Mouse (Mus musculus) activated CD4-positive, CD25-positive, alpha-beta regulatory T cell, adult 4 months (primary cell): ENCODE data around the gene Metrn. TPM values are rescaled to one million over a fixed set of nuclear protein-coding genes. Genes with fewer than 3 reads are reported as not detected.

ENCODE experiments used
- ATAC-seq: one replicate; pipeline ENCODE4 v1.8.0; 2017
- polyA plus RNA-seq, 2 experiments: library from polyadenylated mRNA; unstranded; fragments of 100-300 nt; shearing (Covaris generic); gene quantifications; one replicate each; pipeline ENCODE4 v1.2.1; 2017

Gene Metrn
- polyA plus RNA-seq, 2 experiments from 2014 or later, result 2.2 to 4.6 TPM

DNA sequence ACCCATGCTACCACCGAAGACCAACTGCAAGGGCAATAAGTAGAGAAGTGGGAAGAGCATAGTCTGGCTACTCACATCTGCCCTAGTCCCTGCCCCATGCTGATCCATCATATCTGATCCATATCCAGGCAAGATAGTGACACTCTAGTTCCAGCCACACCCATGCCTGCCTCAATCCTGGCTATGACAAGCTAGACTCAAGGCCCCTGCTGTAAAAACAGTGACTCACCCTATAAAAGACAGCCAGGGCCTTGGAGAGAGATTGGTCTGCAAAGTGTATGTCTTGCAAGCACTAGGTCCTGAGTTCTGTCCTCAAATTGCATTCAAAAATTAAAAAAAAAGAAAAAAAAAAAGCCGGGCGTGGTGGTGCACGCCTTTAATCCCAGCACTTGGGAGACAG, 9.6 kb upstream of the Metrn start:
- ATAC-seq, result no peak

DNA sequence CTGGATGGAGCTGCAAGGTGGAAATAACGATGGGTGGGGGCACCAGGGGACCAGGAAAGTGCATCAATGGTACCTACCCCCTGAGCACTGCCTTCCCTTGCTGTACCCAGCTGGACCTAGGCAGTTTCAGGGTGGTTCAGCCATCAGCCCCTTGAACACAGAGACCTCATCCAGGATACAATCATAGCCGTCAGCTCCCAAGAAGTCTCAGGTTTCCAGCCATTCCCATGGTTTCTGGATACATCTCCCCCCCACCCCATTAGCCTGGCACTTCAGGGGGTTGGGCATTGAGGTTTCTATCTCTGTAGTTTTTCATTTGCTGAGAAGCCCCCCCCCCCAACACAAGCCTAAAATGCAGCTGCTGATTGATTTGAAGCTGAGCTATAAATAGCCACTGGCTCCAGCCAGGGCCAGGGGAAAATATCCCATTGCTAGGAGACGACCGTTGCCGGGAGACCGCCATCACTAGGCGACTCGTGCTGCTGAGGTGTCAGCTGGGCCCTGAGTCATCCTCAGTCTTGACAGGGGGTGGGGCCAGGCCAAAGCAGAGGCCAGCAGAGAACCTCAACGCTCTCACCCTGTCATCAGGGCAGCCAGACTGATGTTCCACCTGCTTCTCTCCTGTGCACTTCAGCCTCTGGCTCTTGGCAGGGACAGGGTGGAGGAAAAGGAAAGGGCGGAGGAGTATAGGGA, 6.0 kb upstream of the Metrn start:
- ATAC-seq, result no peak

DNA sequence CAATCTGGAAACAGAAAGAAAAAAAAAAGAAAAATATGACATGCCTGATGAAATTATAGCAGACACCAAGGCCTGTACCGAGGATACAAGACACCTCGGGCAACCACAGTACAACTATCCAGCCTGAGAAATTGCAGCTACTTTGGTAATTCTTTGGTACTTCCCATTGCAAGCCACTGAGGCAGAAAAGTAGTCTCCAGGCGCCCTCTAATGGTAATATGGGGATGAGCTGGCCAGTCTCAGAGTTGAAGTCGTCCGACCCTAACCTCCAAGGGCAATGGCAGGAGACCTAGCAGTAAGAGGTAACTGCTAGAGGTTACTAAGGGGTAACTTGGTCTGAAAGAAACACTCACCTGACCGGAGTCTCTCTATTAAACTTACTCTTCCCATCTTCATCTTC, 4.1 kb upstream of the Metrn start:
- ATAC-seq, result peak; percentile 84

DNA sequence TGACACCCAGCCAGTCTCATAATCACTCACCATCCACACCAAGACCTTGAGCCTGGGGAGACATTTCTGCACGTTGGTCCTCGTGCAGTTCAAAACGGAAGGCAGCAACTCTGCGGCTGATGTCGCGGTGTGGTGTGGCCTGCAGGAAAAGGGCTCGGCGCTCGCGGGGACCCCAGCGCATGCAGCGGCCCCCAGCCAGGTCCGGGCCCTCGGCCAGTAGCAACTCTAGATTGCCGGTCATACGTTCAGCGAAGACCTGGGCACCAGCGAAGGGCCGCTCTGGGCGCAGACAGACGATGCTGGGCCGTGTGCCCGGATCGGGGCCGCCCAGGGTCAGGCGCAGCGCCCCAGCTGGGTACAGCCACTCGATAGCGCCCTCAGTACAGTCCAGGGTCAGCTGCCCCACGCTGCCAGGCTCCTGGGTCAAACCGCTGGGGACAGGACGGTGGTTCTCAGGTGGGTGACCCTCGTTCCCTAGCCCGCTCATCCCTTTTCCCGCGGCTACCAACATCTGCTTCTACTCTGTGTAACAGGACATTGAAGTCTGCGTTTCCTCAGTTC, 645 bp downstream of the Metrn start:
- no peak for ATAC-seq

DNA sequence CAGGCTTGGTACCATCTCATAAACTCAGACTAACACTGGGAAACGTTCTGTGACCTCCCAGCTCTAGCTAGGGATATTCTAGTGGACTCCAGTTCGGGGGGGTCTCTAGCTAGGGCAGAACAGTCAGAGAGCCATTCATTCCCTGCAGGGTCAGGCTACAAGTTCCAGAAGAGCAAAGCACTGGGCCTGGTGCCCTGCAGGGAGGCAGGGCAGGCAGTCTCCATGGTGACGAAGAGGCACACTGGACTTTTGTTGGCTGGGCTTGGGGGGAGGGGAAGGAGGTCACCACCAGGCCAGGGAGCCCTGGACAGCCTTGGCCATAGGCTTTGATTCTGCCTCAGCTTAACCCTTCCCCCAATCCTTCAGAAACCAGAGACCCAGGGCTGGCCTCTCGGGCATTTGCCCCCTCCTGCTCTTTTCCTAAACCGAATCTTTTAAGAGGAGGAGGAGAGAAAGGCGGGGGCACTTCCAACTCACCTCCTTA, 1.3 kb downstream of the Metrn start, which contains the start of gene AC134908.4:
TSS of gene AC134908.4 (minus strand) at position 51 of the 484 bp plus-strand sequence.
- ATAC-seq, result no peak

DNA sequence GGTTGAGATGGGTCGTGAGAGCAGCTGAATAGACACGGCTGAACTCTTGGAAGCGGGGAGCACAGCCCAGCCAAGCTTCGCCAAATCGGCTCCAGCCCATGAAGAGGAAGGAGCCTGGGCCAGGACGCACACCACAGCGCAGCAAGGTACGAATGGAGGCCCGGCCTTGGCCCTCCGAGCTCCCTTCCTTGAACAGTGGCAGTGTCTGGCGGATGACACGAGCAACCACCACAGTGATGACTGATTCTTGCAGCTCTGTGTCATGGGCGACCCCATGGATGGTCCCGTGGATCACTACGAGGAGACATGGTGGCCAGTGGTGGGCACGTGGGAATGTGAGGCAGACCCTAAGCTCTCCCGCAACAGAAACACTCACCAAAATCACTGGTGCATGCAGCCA, 1.9 kb downstream of the Metrn start:
- ATAC-seq, result no peak

DNA sequence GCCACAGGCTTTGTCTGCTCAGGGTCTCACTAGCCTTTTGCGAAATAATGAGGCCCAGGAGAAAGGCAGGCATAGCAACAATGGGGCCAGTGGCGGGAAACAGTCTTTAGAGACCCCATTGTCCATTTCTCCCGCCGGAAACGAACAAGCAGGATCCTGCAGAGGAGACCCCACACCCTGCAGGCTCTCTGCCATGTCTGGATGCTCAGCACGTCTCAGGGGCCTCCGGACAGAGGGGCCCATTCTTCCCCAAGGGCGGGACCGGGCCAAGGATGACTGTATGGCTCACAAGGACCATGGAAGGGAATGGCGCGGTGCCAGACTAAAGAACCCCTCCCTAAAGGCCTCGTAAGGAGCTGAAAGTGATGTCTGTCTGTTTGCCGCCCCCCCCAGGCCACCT, 2.7 kb downstream of the Metrn start:
- ATAC-seq, result no peak

DNA sequence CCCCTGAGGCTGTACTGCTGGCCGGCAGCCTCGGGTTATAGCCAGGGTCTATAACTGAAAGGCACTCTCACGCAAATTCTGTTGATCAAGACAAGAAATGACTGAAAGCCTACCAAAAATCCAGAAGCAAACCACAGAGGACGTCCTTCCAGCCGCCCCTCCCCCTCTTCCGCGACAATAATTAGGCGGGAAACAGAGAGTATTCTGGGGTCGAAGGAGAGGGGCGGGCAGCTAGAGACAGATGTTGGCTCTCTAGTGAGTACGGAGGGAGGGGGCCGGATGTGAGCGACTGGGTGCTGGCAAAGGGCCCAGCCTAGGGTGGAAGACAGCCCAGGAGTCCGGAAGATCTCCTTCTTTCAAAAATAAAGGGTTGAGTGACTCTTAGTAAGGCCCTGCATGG, 4.3 kb downstream of the Metrn start, which contains the start of gene Fam173a:
TSS of gene Fam173a (minus strand) at position 287 of the 400 bp plus-strand sequence.
- ATAC-seq, result peak; percentile 81

DNA sequence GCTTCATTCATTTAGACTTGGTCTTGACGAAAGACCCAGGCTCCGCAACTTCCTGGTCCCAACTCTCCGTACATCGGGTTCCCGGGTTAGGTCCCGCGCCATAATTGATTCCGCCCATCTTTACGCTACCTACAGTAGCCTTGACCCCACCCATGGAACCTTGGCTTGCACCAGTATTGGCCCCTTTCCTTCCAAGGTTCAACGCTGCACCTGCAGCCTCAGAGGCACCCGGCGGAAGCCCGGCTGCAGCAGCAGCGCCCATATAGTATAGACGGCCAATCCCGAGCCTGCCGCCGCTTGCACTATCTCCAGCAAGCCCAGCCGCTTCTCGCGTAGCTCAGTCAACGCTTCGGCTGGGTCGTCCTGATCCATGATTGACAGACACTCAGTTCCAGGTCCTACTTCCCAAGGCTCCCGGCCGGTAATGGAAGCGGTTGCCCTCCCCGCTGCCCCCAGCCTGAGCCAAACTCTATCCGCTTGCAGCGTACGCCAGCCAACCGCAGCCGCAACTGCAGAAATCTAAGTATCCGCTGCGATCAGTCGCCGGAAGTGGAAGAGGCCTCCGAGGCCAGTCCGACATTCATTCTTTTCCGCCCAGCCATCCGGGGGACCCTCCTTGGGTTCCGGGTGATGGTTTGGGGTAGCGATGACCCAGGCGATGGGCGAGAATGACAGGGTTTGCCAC, 5.0 kb downstream of the Metrn start:
- ATAC-seq, result peak; percentile 66

DNA sequence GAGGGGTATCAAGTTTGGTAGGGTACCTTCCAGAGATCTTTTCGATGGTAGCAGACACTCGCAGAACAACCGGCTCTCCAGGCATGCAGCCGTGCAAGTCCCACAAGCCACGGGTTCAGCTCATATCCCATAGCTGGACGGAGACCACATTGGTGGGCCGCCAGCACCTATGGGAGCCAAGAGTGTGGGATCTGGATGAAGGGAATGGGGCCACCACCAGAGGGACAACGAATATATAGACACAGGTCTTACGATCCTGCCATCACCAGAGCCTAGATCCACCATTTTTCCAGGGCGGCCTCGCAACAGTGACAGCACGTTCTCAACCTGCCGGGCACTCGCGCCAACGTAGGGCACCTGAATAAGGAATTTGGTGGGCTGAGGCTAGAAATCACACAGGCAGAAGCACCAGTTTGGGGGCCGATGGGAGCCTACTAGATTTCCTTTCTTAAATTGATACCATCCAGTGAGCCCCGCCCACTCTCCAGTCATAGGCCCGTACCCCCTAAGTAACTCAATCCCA, 5.6 kb downstream of the Metrn start:
- no peak for ATAC-seq

DNA sequence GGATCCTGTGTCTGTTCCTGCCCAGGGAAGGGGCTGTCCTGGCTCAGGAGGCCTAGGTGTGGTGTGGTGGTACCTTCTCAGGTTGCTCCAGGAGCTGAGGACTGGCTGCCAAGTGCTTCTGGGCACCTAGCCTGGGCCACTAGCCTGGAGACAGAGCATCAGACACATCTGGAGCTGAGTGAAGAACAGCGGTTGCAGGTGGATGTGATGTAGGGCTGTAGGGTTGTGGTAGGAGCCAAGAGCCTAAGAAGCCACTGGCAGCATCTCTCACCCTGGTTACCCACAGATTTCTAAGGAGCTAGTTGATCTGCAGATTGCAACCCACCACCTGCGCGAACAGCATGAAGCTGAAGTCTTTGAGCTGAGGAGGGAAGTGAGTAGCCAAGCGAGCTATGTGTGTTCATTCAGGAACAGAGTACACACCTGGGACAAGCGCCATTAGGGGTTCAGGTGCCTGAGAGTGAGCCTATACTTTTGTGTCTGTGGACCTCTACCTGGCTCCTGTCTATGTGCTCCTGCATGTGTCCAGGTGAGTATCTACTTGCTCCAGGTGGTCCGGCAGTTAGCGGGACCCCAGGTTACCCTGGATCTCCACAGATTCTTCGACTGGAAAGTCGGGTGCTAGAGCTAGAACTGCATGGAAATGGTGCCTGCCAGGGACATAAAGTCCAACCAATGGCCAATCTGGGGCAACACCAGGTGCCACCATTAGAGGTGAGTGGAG, 10.0 kb downstream of the Metrn start:
- ATAC-seq, result no peak

DNA sequence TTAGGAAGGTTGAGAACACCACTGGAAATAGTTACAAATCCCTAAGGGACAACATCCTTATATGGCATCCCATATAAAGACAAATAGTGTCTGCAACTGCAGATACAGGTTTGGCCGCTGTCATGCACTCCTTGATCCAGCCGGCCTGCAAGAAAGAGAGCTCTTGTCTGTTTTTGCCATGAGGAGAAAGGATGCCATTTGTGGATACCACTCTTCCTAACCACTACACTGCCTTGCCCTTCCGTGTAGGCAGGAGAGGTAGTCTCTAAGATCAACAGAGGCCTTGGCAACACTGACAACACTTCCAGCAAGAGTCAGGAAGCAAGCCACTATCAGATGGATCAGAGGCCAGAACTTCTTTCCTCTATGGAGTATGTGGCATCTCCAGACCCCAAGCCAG, 10.7 kb downstream of the Metrn start, which contains the start of gene Ccdc78:
TSS of gene Ccdc78 (plus strand) at position 301 of the 400 bp plus-strand sequence.
- ATAC-seq, result no peak

DNA sequence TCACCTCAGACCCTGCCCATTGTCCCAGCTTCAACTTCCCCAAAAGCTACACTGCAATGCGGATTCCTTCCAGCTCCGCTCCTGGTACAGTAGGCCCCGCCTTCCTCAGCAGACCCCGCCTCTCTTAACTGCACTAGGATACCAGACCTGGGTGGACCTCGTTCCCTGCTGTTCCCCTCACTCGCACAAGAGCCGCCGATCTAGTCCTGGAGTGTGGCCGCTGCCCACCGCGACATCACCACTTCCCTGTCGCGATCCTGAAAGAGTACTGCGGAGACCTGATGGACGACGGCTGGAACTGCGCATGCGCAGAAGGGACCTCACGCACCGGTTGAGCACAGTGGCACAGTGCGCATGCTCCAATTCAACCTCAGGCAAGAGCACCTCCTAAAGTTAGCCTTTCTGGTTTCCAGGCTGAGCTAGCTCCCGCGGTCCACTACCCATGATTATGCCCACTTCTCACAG, 11.6 kb downstream of the Metrn start, which contains the start of gene Haghl:
TSS of gene Haghl (minus strand) at position 393 of the 465 bp plus-strand sequence.
- ATAC-seq, result peak; percentile 76

DNA sequence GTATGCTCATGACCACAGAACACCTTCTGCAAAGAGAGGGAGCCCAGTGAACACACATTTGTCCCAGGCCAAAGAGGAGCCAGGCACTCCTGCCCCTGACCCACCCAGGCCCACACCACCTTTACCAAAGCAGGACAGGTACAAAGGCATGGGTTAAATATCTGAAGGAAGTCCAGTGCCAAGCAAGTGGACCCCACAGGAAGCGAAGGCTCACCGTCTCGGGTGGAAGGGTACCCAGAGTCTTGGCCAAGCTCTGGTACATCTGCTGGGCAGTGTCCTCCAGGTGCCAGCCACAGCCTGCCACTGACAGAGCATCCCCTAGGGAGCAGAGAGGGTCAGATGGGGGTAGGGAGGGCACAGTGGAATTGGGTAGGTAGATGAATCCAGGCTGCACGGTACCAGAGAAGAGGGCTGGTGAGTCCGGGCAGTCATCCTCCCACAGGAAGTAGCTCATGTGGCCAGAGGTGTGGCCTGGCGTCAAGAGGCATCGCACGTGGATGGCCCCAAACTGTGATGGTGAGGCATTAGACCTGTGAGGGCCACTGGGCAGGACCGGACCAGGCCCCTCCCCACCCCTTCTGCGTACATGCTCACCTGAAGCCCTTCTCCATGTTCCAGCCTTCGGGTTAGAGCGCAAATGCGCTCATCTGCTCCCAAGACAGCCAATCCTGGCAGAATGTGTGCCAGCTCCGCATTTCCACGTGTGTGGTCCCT, 12.9 kb downstream of the Metrn start:
- no peak for ATAC-seq

DNA sequence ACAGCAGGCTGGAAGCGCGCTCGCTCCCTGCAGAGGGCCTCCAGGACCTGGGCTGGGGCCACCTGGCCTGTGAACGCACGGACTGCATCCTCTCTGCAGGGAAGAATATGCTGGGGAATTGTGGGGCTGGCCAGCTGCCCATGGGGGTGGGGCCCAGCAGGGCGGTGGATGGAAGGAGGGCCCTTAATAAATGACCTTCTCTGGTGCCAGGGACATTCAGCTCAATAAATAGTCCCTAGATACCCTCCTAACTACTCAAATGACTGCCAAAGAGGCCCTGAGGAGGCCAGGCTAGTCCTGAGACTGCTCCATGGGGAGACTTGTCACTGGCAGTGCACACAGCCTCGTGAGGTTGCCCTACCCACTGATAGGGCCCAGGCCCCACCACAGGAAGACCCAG, 13.8 kb downstream of the Metrn start:
- no peak for ATAC-seq

DNA sequence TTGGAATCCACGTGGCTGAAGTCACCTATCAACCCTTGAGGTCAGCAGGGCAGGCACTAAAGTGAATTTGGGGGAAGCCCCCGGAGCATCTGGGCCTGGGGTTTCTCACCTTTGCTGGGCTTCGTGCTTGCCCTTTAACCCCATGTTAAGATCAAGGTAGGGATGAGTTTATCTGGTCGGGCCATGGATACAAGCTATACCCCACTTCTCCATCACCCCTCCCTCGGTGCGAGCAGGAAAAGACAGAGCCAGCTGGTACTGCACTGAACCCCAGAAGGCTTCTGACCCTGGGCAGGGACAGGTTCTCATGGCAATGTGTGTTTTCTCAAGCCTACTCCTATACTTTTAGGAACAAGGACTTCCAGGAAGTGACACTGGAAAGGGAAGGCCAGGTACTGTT, 15.6 kb downstream of the Metrn start:
- no peak for ATAC-seq

DNA sequence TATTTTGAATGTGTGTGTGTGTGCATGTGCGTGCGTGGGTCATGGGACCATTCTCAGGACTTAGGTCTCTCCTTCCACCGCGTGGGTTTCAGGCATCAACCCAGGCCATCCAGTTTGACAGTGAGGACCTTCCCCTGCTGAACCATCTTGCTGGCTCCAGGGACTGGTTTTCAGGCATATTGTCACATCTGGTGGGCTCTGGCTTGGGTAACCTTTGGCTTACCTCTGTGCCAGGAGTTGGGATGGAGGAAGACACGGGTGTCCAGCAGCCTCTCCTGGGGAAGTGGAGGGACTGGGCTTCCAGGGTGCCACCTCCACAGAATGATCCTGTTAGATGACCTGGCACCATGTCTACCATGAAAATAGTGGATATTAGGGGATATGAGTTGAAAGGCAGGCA, 19.0 kb downstream of the Metrn start:
- ATAC-seq, result no peak

DNA sequence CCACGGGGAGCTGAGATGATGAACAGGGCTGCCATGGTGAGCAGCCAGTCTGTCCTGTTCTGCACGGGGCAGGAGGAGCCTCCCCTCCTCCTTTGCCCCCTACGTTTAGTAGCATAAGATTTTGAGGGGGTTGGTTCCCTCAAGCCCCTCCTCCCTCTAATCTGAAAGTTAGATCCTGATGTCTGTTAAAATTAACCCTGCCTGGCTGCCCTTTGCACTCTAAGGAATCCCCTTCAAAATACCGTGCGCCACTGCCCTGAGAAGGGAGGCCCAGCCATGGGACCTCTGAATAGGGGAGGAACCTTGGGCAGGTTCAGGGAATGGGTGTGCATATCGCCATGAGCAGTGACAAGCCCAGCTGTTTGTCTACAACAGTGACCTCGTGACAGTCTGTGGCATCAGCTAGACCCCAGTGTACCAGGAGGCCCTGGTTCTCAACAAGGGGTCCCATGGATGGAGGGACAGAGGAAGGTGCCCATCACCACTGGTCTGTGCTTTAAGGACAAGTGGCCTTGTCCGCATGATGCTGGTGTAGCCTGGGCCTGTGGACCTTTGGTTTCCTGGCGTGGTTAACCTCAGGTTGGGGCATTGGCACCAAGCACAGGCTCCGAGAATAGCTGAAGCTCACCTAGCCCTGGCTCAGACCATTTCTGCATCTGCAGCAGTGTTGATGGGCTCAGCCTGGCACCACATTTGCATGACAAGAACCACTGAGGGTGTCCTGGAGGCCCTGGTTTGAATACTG, 21.4 kb downstream of the Metrn start:
- no peak for ATAC-seq

DNA sequence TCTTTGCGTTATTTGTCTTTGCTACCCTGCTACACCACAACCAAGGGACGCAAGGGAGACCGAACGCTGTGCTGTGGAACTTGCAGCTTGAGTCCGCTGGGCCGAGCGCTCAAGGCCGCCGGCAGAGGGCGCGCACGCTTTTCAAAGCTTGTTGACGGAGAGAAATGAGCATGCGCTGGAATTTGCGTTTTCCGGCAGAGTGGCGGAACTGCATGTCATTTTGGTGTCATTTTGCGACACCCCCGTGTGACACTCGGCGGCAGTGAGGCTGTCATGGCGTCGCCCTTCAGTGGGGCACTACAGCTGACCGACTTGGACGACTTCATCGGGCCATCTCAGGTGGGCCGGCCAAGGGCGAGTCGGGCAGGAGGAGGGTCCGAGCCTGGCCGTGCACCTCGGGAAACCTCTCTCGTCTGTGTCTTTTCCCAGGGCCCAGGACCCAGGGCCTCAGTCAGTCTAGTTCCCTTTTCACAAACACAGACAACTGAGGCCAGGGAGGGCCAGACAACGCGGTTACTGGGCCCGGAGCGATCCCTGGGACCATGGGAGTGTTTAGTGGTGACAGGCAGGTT, 23.3 kb downstream of the Metrn start, which contains the start of gene Narfl:
TSS of gene Narfl (plus strand) at position 228 of the 572 bp plus-strand sequence.
- peak; percentile 85 for ATAC-seq

DNA sequence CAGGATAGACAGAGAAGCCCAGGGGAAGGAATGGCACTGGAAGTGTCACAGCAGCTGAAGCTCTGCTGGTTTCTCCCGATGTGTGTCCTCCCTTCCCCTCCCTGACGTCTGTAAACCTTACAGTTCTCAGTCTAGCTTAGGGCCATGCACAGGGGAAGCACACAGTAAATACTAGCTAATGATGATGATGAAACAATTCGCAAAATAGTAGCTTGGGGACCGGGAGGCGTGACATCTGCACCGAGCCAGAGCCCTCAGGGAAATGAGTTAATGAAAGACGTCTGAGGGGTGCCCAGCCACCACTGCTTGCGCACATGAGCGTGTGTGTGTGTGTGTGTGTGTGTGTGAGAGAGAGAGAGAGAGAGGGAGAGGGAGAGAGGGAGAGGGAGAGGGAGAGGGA, 27.6 kb downstream of the Metrn start:
- ATAC-seq, result no peak

DNA sequence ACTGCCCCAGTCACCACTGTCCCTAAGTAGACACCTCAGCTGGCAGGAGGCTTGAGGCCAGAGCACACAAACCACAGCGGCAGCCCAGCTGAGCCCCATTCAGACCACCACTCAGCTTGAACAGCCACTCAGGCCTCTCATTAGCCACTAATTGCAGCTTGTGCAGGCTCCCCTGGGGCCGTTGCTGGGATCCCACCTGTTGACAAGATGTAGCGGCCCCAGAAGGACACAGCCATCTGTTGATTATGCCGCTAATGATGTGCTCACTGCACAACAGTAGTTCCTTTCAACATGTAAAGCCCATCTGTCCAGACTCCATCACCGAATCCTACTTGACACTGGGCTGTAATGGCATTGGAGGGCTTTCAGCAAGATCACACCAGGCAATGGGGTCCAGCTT, 31.1 kb downstream of the Metrn start:
- ATAC-seq, result no peak
